Mouse (Mus musculus): ENCODE measurements around the gene Tdo2. TPM values are rescaled to one million over a fixed set of nuclear protein-coding genes. Genes with fewer than 3 reads are reported as not detected.

Tdo2 gene
- polyA plus RNA-seq (2015; fragmentation: Nextera tagmentation; extraction: Ambion mirVana) = 2.3 and 3.0 TPM in 2 replicates

DNA sequence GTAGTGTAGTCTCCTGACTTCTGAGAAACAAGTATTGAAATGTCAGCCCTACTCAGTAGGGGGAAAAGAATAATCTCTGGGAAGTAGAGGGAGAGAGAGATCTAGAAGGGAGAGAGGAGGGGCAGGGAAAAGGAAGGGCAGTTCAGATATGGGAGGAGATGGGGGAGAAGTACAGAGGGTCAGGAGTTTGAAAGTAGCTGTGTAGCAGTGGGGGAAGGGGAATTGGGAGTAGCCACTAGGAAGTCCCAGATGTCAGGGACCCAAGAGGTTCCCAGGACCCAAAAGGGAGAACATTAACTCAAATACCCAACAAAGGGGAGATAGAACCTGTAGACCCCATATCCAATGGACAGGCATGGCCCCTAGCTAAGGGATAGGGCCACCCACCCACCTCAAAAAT is at the start of gene Tdo2:
Tdo2 (minus strand) TSS at position 101 of the 400 bp plus-strand sequence.
- H3K4me3 ChIP-seq = no peak within 1 kb of the TSS
- no peak within 1 kb of the TSS for H3K4me2 ChIP-seq
- H3K36me3 ChIP-seq = no peaks in the 10 kb centered on the region
- H3K27ac ChIP-seq = no peak within 1 kb of the TSS
- H3K9me3 ChIP-seq = no peaks in the 10 kb centered on the region
- no peaks in the 10 kb centered on the region for H3K27me3 ChIP-seq
- ATAC-seq (ENCODE audit: borderline replicate concordance, extremely low read depth, low FRiP score, low TSS enrichment) = no peak
- H3K9ac ChIP-seq = no peak within 1 kb of the TSS
- H3K4me1 ChIP-seq = no peaks in the 10 kb centered on the region

GRCm38 (mm10) chr3:82023065-82023464 is 47.1 kb upstream of the Tdo2 start:
- Histone ChIP-seq H3K27me3 (no peaks in the 10 kb centered on the region), H3K4me3 (no peak overlapping the region), H3K4me1 (no peaks in the 10 kb centered on the region), H3K9ac (no peak overlapping the region), H3K9me3 (no peaks in the 10 kb centered on the region), H3K4me2 (no peak overlapping the region), H3K36me3 (no peaks in the 10 kb centered on the region), H3K27ac (no peak overlapping the region)
- 74% methylated on average over 3 of the region's 3 CpGs for WGBS
- ATAC-seq (ENCODE audit: borderline replicate concordance, extremely low read depth, low FRiP score, low TSS enrichment) = no peak

- H3K27me3 ChIP-seq = no peaks in the 10 kb centered on the region
- H3K4me1 ChIP-seq = no peaks in the 10 kb centered on the region
- no peak overlapping the region for H3K9ac ChIP-seq
- no peaks in the 10 kb centered on the region for H3K9me3 ChIP-seq
- no peak overlapping the region for H3K4me3 ChIP-seq
- 87% methylated on average over 8 of the region's 8 CpGs for WGBS
- ATAC-seq (ENCODE audit: borderline replicate concordance, extremely low read depth, low FRiP score, low TSS enrichment) = no peak
- no peak overlapping the region for H3K27ac ChIP-seq
- H3K4me2 ChIP-seq = no peak overlapping the region
- no peaks in the 10 kb centered on the region for H3K36me3 ChIP-seq
Measured at GRCm38 (mm10) chr3:82022421-82022920, 46.5 kb upstream of the Tdo2 start.

DNA sequence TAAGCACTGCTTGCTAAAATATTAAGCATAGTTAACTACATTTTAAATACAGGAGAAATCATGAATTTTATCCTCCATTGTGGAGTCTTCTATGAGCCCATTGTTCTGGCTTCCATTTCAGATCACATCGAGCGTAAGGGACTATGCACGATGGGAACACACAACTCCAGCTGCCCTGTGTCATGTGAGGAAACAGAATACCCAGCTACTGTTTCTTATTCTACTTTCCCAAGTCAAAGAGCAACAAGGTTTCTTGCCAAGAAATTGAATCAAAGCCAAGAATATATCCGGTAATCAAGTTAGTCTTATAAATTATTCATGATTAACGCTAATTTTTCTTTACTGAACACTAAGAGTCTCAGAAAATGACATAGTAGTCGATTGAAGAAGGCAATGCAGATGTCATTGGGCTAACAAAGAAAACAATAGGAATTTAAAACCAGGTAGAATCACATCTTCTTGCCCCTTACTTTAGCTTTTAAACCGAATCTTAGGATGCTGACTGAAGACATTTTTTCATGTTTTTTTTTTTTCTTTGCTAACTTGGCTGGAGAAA is 38.2 kb upstream of the Tdo2 start:
- no peak overlapping the region for H3K4me2 ChIP-seq
- H3K4me1 ChIP-seq = no peaks in the 10 kb centered on the region
- no peaks in the 10 kb centered on the region for H3K36me3 ChIP-seq
- no peak overlapping the region for H3K4me3 ChIP-seq
- 61% methylated on average over 7 of the region's 7 CpGs for WGBS
- no peaks in the 10 kb centered on the region for H3K9me3 ChIP-seq
- no peak overlapping the region for H3K9ac ChIP-seq
- ATAC-seq (ENCODE audit: borderline replicate concordance, extremely low read depth, low FRiP score, low TSS enrichment) = no peak
- no peaks in the 10 kb centered on the region for H3K27me3 ChIP-seq
- H3K27ac ChIP-seq = no peak overlapping the region

GRCm38 (mm10) chr3:82007002-82007401 is 31.0 kb upstream of the Tdo2 start:
- H3K27me3 ChIP-seq = no peaks in the 10 kb centered on the region
- no peak overlapping the region for H3K27ac ChIP-seq
- H3K4me3 ChIP-seq = no peak overlapping the region
- no peaks in the 10 kb centered on the region for H3K9me3 ChIP-seq
- H3K4me2 ChIP-seq = no peak overlapping the region
- ATAC-seq (ENCODE audit: borderline replicate concordance, extremely low read depth, low FRiP score, low TSS enrichment) = no peak
- no peaks in the 10 kb centered on the region for H3K4me1 ChIP-seq
- WGBS = 93% methylated on average over 1 of the region's 1 CpGs
- no peak overlapping the region for H3K9ac ChIP-seq
- no peaks in the 10 kb centered on the region for H3K36me3 ChIP-seq

DNA sequence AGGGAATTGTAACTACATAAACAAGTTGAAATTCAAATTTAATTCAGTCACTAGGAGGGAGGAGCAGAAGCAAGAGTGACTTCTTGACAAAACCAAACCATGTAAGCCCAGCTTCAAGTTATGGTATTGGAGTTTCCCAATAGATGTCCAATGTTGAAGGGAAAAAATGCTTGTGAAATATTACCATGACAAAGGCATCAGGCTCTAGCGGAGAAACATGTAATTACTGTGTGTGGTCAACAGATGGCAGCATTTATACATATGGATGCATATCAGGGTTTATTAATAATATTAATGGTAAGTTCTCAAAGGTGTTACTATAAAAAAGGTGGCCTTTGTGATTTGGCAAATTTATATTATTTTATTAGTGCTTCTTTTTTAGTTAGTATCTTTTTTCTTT is 20.0 kb upstream of the Tdo2 start:
- Histone ChIP-seq H3K27ac (no peak overlapping the region), H3K27me3 (no peaks in the 10 kb centered on the region), H3K9me3 (no peaks in the 10 kb centered on the region), H3K36me3 (no peaks in the 10 kb centered on the region), H3K4me2 (no peak overlapping the region), H3K4me1 (no peaks in the 10 kb centered on the region), H3K4me3 (no peak overlapping the region), H3K9ac (no peak overlapping the region)
- ATAC-seq (ENCODE audit: borderline replicate concordance, extremely low read depth, low FRiP score, low TSS enrichment) = no peak
- whole genome bisulfite sequencing = 0% methylated on average over 1 of the region's 1 CpGs

GRCm38 (mm10) chr3:81995371-81995770 is 19.4 kb upstream of the Tdo2 start:
- Histone ChIP-seq H3K27ac (no peak overlapping the region), H3K4me1 (no peaks in the 10 kb centered on the region), H3K27me3 (no peaks in the 10 kb centered on the region), H3K9me3 (no peaks in the 10 kb centered on the region), H3K4me2 (no peak overlapping the region), H3K9ac (no peak overlapping the region), H3K36me3 (no peaks in the 10 kb centered on the region), H3K4me3 (no peak overlapping the region)
- no peak for ATAC-seq (ENCODE audit: borderline replicate concordance, extremely low read depth, low FRiP score, low TSS enrichment)
- WGBS = 37% methylated on average over 4 of the region's 4 CpGs

- H3K36me3 ChIP-seq = no peaks in the 10 kb centered on the region
Measured at GRCm38 (mm10) chr3:81990531-81990930, 14.5 kb upstream of the Tdo2 start.

DNA sequence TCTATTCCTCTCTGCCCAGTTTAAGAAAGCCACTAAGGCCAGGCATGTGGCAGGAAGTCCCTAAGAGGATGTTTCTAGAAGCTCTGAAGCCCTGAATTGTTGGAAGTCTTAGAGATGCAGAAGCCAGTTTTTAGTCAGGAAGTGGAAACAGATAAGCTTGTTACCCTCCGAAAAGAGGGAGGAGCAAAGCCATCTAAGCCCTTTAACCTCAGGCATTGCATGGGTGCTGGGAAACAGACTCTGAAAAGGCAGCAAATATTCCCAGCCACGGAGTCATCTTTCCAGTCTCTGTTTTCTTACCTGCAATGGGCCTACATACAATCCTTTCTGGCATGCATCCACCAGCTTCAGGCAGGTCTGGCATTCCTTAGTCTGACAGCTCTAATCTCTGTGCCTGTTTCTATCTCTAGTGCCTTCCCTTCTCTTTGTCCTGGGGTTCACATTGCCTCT is 13.7 kb upstream of the Tdo2 start:
- Histone ChIP-seq H3K27ac (peak overlapping the region; percentile 26; the same call in 1 of the 2 replicates), H3K9ac (no peak overlapping the region), H3K4me1 (peaks cover 8% of the 10 kb centered on the region; the same call in 1 of the 2 replicates), H3K27me3 (no peaks in the 10 kb centered on the region), H3K9me3 (no peaks in the 10 kb centered on the region), H3K4me3 (no peak overlapping the region), H3K4me2 (no peak overlapping the region), H3K36me3 (no peaks in the 10 kb centered on the region)
- no peak for ATAC-seq (ENCODE audit: borderline replicate concordance, extremely low read depth, low FRiP score, low TSS enrichment)
- WGBS = 17% methylated on average over 2 of the region's 2 CpGs

More at GRCm38 (mm10) chr3:81990531-81990930, 14.5 kb upstream of the Tdo2 start:
- H3K4me3 ChIP-seq = no peak overlapping the region
- 59% methylated on average over 3 of the region's 3 CpGs for WGBS
- H3K4me1 ChIP-seq = peaks cover 8% of the 10 kb centered on the region; the same call in 1 of the 2 replicates
- H3K9ac ChIP-seq = no peak overlapping the region
- H3K27me3 ChIP-seq = no peaks in the 10 kb centered on the region
- no peak for ATAC-seq (ENCODE audit: borderline replicate concordance, extremely low read depth, low FRiP score, low TSS enrichment)
- H3K27ac ChIP-seq = no peak overlapping the region
- H3K4me2 ChIP-seq = no peak overlapping the region
- no peaks in the 10 kb centered on the region for H3K9me3 ChIP-seq

GRCm38 (mm10) chr3:81987628-81988027 is 11.6 kb upstream of the Tdo2 start:
- H3K27ac ChIP-seq = no peak overlapping the region
- WGBS = 89% methylated on average over 3 of the region's 3 CpGs
- H3K9me3 ChIP-seq = no peaks in the 10 kb centered on the region
- H3K36me3 ChIP-seq = no peaks in the 10 kb centered on the region
- H3K27me3 ChIP-seq = no peaks in the 10 kb centered on the region
- no peak for ATAC-seq (ENCODE audit: borderline replicate concordance, extremely low read depth, low FRiP score, low TSS enrichment)
- no peak overlapping the region for H3K9ac ChIP-seq
- H3K4me3 ChIP-seq = no peak overlapping the region
- H3K4me2 ChIP-seq = no peak overlapping the region
- H3K4me1 ChIP-seq = peaks cover 8% of the 10 kb centered on the region; the same call in 1 of the 2 replicates

GRCm38 (mm10) chr3:81986103-81986502 is 10.1 kb upstream of the Tdo2 start:
- WGBS = 80% methylated on average over 2 of the region's 2 CpGs
- H3K4me2 ChIP-seq = no peak overlapping the region
- no peak overlapping the region for H3K9ac ChIP-seq
- H3K4me3 ChIP-seq = no peak overlapping the region
- no peaks in the 10 kb centered on the region for H3K9me3 ChIP-seq
- H3K27me3 ChIP-seq = no peaks in the 10 kb centered on the region
- H3K4me1 ChIP-seq = peaks cover 12% of the 10 kb centered on the region
- ATAC-seq (ENCODE audit: borderline replicate concordance, extremely low read depth, low FRiP score, low TSS enrichment) = no peak
- H3K36me3 ChIP-seq = no peaks in the 10 kb centered on the region
- no peak overlapping the region for H3K27ac ChIP-seq

DNA sequence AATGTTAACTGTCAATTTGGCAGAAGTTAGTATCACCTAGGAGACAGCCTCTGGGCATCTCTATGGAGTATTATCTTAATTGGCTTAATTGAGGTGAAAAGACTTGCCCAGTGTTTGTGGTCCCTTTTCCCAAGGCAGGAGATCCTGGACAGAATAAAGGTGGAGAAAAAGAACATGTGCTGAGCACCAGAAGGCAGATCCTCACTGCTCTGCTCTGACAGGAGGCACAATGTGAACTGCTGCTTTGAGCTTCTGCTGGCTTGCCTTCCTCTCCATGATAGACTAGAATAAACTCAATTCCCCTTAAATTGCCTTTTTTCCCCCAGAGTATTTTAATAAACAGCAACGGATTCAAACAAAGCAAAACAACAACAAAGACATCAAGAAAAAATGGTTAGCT is 9.1 kb upstream of the Tdo2 start:
- peaks cover 12% of the 10 kb centered on the region for H3K4me1 ChIP-seq
- H3K4me3 ChIP-seq = no peak overlapping the region
- H3K9ac ChIP-seq = no peak overlapping the region
- H3K36me3 ChIP-seq = no peaks in the 10 kb centered on the region
- ATAC-seq (ENCODE audit: borderline replicate concordance, extremely low read depth, low FRiP score, low TSS enrichment) = no peak
- no peak overlapping the region for H3K4me2 ChIP-seq
- H3K27ac ChIP-seq = no peak overlapping the region
- WGBS = 56% methylated on average over 1 of the region's 1 CpGs
- H3K9me3 ChIP-seq = no peaks in the 10 kb centered on the region
- no peaks in the 10 kb centered on the region for H3K27me3 ChIP-seq
